Mouse (Mus musculus) thymus, adult 2 months (tissue): ENCODE data around the gene Mei1.

ENCODE experiments used
- CTCF ChIP-seq: fragments of 200-500 bp; IDR thresholded peaks from 2 replicates; pipeline ENCODE4 v1.5.1; 2012; ENCODE audit warnings: mild to moderate bottlenecking, control low read depth, low read length, moderate library complexity, borderline replicate concordance; ENCODE audit not compliant: control insufficient read depth, poor library complexity, insufficient read depth; ENCODE audit errors: extremely low read depth
- POLR2A ChIP-seq: fragments of 200-500 bp; IDR thresholded peaks from 2 replicates; pipeline ENCODE4 v1.6.1; 2012; ENCODE audit warnings: mild to moderate bottlenecking, low read length, control low read depth, moderate library complexity; ENCODE audit not compliant: control insufficient read depth, poor library complexity, insufficient read depth; ENCODE audit errors: extremely low read depth

- TF ChIP-seq POLR2A (no peak), CTCF (no peak)
These were observed 86.5 kb downstream of the Mei1 start for GRCm38 (mm10) chr15:82156298-82156697.
